Mouse (Mus musculus) lung, adult 2 months (tissue): ENCODE results near the gene Cpeb3.

Experiments
- CTCF ChIP-seq: fragments of 200-500 bp; IDR thresholded peaks from 2 replicates; pipeline ENCODE4 v1.5.1; 2011; ENCODE audit warnings: mild to moderate bottlenecking, low read length, control low read depth; ENCODE audit not compliant: insufficient read depth
- POLR2A ChIP-seq: fragments of 200-500 bp; IDR thresholded peaks from 2 replicates; pipeline ENCODE4 v1.6.1; 2011; ENCODE audit warnings: low read depth, mild to moderate bottlenecking, control low read depth, low read length, borderline replicate concordance; ENCODE audit errors: extremely low read depth

DNA sequence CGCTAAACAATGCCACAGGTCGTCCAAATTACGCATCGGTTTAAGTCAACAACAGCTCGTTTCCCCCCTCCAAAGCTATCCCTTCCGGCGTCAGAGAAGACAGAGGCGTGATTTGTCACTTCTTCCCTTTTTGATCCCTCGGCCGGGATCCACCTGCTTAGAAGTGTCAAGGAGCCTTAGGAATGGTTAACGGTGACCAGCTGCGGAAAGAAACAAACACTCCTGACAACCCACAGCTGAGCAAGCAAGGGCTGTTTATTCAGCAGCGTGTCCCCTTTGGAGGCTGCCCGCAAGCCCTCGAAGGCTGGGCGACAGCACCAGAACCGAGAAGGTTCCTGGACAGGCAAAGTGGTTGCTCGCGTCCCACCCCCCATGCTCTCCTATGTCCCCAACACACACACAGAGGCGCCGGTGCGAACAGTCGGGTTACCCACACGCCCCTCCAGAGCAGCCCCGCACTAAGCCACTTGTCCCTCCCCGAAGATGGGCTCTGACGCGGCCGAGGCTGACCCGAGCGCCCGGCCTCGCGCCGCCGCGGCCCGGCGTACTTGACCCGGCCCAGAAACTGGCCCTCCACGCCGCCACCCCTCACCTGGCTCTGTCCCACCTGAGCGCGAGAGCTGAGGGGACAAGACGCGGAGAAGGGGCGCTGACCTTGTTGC is 1.6 kb downstream of the Cpeb3 start:
- no peak for TF ChIP-seq CTCF
- TF ChIP-seq POLR2A, result no peak
